Mouse (Mus musculus): ENCODE measurements around the gene Tnfrsf4. TPM values are rescaled to one million over a fixed set of nuclear protein-coding genes. Genes with fewer than 3 reads are reported as not detected.

Tnfrsf4 gene
- polyA plus RNA-seq, 1 experiment from 2014 or later: 4.9 TPM

DNA sequence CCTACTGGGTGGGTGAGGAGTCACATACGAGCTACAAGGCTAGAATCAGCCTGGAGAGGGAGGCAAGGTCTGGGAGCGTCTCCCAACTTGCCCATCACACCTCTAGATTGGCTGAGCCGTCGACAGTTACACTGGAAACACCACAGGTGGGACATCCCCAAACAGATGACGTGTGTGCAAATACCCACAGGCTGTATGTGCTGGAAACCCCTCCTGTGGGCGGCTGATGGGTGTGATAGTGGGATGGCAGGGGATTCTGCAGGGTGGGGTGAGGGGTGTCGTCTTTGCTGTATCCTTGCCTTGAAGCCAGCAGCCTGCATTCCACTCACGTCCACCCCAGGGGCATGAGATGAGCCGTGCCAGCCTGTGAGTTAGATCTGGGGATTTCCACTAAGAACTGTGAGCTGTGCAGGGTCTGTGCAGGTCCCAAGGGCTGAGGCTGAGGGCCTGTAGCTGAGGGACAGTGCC is 17.0 kb downstream of the Tnfrsf4 start:
- H3K4me1 ChIP-seq (ENCODE audit: insufficient read depth, low read depth, low read length): peaks cover 20% of the 10 kb centered on the region
- no peak for TF ChIP-seq EP300 (IDR thresholded peaks at IDR 0.05)
- peak; percentile 16; the same call in 1 of the 2 replicates for TF ChIP-seq CTCF (IDR thresholded peaks at IDR 0.05)
- no peak for ATAC-seq
- peak overlapping the region; percentile 50 for H3K4me3 ChIP-seq (ENCODE audit: low read depth, low read length)
- H3K27ac ChIP-seq (ENCODE audit: low read length): peak overlapping the region; percentile 88
- H3K27me3 ChIP-seq (replicated peaks; ENCODE audit: insufficient read depth, low read length): peaks cover 4% of the 10 kb centered on the region; the same call in 1 of the 2 replicates
- no peaks in the 10 kb centered on the region for H3K36me3 ChIP-seq (ENCODE audit: insufficient read depth, low read length)
- H3K4me2 ChIP-seq (replicated peaks; ENCODE audit: low read depth, low read length): peak overlapping the region; percentile 66
- no peaks in the 10 kb centered on the region for H3K9me3 ChIP-seq (ENCODE audit: low read length)
- WGBS: 50% methylated on average over 9 of the region's 9 CpGs
- H3K9ac ChIP-seq (replicated peaks; ENCODE audit: low read depth): peak overlapping the region; percentile 51
- no peak for DNase-seq (ENCODE audit: low spot score)

DNA sequence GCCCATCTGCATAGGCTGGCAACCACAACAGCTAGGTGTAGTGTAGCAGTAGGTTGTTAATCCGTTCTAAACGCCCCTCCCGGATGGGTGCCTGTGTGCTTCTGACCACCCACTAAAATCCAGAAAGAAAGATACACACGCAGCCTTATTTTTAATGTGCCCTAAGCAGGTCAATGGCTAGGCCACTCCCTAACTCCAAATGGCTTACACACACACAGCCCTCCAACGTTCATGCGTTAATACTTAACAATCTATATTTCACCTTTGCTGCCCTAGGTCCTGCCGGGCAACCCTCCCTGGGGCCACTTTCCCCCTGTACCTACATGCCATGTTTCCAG is 17.6 kb downstream of the Tnfrsf4 start:
- WGBS: 5% methylated on average over 7 of the region's 7 CpGs
- DNase-seq (ENCODE audit: low spot score) (no peak), ATAC-seq (peak; percentile 34)
- Histone ChIP-seq H3K9me3 (ENCODE audit: low read length) (no peaks in the 10 kb centered on the region), H3K4me1 (ENCODE audit: insufficient read depth, low read depth, low read length) (peaks cover 18% of the 10 kb centered on the region), H3K4me2 (replicated peaks; ENCODE audit: low read depth, low read length) (peak overlapping the region; percentile 66), H3K27ac (ENCODE audit: low read length) (peak overlapping the region; percentile 88), H3K9ac (replicated peaks; ENCODE audit: low read depth) (peak overlapping the region; percentile 51), H3K36me3 (ENCODE audit: insufficient read depth, low read length) (no peaks in the 10 kb centered on the region), H3K27me3 (replicated peaks; ENCODE audit: insufficient read depth, low read length) (peaks cover 4% of the 10 kb centered on the region; the same call in 1 of the 2 replicates), H3K4me3 (ENCODE audit: low read depth, low read length) (peak overlapping the region; percentile 50)
- TF ChIP-seq CTCF (IDR thresholded peaks at IDR 0.05) (no peak), EP300 (IDR thresholded peaks at IDR 0.05) (no peak)

DNA sequence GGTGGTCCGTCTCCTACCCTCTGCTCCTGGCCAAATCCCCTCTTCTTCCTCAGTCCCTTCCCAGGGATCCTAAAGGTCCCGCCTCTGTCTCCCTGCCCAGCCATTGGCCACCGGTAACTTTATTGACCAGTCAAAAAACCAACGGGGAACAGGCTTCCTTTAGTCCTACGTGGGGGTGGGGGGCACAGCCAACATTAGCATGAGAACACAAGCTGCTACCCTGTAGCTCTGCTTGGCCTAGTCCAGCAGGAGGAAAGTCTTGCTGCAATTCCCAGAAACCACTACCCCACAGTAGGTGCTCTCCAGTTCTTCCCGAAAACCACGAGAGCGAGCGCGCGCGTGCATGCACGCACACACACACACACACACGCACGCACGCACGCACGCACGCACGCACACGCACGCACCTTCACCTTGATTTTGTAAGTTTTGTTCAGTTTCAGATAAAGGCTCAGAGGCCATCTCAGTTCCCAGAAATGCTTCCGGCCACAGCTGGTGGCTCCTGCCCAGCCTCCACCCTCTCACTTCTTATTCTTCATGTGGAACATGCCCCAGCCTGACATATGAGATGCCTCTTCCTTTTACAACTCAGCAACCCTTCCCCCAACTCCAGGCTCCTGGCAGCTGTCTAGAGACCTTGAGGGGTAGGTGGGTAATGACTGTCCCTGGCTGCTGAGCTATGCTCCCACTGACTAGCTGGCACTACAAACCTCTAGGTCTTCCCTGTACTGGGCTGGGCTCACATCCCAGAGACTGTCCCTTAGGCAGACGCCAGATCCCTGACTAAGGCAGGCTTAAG is 18.1 kb downstream of the Tnfrsf4 start:
- H3K4me2 ChIP-seq (replicated peaks; ENCODE audit: low read depth, low read length): peak overlapping the region; percentile 66
- no peaks in the 10 kb centered on the region for H3K9me3 ChIP-seq (ENCODE audit: low read length)
- DNase-seq (ENCODE audit: low spot score) (peak; percentile 92), ATAC-seq (peak; percentile 91)
- peak overlapping the region; percentile 50 for H3K4me3 ChIP-seq (ENCODE audit: low read depth, low read length)
- peaks cover 4% of the 10 kb centered on the region; the same call in 1 of the 2 replicates for H3K27me3 ChIP-seq (replicated peaks; ENCODE audit: insufficient read depth, low read length)
- H3K9ac ChIP-seq (replicated peaks; ENCODE audit: low read depth): peak overlapping the region; percentile 51
- TF ChIP-seq CTCF (IDR thresholded peaks at IDR 0.05) (no peak), EP300 (IDR thresholded peaks at IDR 0.05) (no peak)
- H3K27ac ChIP-seq (ENCODE audit: low read length): peak overlapping the region; percentile 88
- peaks cover 17% of the 10 kb centered on the region for H3K4me1 ChIP-seq (ENCODE audit: insufficient read depth, low read depth, low read length)
- H3K36me3 ChIP-seq (ENCODE audit: insufficient read depth, low read length): no peaks in the 10 kb centered on the region
- WGBS: under 1% methylated on average over 15 of the region's 24 CpGs

DNA sequence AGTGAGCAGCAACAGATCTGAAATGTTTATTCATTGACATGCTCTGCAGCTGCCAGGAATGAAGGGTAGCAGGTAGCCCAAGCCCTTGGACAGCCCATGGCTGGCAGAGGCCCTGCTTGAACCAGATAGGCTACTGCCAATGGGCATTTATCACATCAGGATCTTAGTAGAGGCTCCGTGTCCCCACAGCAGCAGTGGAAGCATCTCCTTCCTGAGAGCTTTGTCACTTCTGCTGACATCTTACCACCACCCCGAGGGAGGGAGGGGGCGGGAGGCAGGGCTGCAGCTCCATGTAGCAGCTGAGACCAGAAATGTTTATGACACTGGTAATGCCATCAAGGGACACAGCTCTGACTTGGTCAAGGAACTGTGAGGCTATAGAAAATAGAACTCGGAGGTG is 19.2 kb downstream of the Tnfrsf4 start:
- peaks cover 4% of the 10 kb centered on the region; the same call in 1 of the 2 replicates for H3K27me3 ChIP-seq (replicated peaks; ENCODE audit: insufficient read depth, low read length)
- H3K36me3 ChIP-seq (ENCODE audit: insufficient read depth, low read length): no peaks in the 10 kb centered on the region
- no peaks in the 10 kb centered on the region for H3K9me3 ChIP-seq (ENCODE audit: low read length)
- H3K27ac ChIP-seq (ENCODE audit: low read length): peak overlapping the region; percentile 88; the same call in 1 of the 2 replicates
- H3K4me3 ChIP-seq (ENCODE audit: low read depth, low read length): no peak overlapping the region
- no peak overlapping the region for H3K9ac ChIP-seq (replicated peaks; ENCODE audit: low read depth)
- DNase-seq (ENCODE audit: low spot score) (no peak), ATAC-seq (no peak)
- H3K4me2 ChIP-seq (replicated peaks; ENCODE audit: low read depth, low read length): no peak overlapping the region
- H3K4me1 ChIP-seq (ENCODE audit: insufficient read depth, low read depth, low read length): peaks cover 17% of the 10 kb centered on the region
- 79% methylated on average over 4 of the region's 4 CpGs for WGBS
- TF ChIP-seq CTCF (IDR thresholded peaks at IDR 0.05): no peak
- TF ChIP-seq EP300 (IDR thresholded peaks at IDR 0.05): no peak

DNA sequence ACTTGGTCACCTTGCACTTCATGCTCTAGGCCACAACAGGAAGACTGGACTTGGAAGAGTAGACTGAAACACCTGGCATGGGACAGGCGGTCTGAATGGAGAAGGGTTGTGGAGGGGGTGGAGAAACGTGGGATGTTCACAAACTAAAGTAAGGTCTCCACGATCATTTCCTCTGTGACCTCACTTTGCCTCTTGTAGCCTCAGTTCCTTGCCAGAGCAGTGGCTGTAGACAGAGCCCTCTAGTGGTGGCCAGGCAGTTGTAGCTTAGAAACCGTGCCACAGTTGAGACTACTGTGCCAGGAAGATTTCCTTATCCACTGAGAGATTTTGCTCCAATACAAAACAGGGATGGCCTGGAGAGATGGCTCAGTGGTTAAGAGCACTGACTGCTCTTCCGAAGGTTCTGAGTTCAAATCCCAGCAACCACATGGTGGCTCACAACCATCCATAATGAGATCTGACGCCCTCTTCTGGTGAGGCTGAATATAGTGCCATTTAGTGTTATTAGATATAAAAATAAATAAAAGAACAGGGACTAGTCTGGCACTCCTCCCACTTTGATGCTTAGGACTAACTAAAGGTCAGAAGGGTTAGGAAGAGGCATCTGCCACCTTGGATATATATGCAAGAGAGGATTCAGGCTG is 20.0 kb downstream of the Tnfrsf4 start:
- 35% methylated on average over 6 of the region's 6 CpGs for WGBS
- no peaks in the 10 kb centered on the region for H3K9me3 ChIP-seq (ENCODE audit: low read length)
- ATAC-seq (peak; percentile 34; the same call in 1 of the 2 replicates), DNase-seq (ENCODE audit: low spot score) (peak; percentile 83)
- H3K27ac ChIP-seq (ENCODE audit: low read length): no peak overlapping the region
- H3K9ac ChIP-seq (replicated peaks; ENCODE audit: low read depth): no peak overlapping the region
- no peak for TF ChIP-seq EP300 (IDR thresholded peaks at IDR 0.05)
- peak; percentile 82 for TF ChIP-seq CTCF (IDR thresholded peaks at IDR 0.05)
- H3K4me1 ChIP-seq (ENCODE audit: insufficient read depth, low read depth, low read length): peaks cover 17% of the 10 kb centered on the region
- H3K4me3 ChIP-seq (ENCODE audit: low read depth, low read length): no peak overlapping the region
- H3K4me2 ChIP-seq (replicated peaks; ENCODE audit: low read depth, low read length): no peak overlapping the region
- H3K27me3 ChIP-seq (replicated peaks; ENCODE audit: insufficient read depth, low read length): peaks cover 4% of the 10 kb centered on the region; the same call in 1 of the 2 replicates
- no peaks in the 10 kb centered on the region for H3K36me3 ChIP-seq (ENCODE audit: insufficient read depth, low read length)

DNA sequence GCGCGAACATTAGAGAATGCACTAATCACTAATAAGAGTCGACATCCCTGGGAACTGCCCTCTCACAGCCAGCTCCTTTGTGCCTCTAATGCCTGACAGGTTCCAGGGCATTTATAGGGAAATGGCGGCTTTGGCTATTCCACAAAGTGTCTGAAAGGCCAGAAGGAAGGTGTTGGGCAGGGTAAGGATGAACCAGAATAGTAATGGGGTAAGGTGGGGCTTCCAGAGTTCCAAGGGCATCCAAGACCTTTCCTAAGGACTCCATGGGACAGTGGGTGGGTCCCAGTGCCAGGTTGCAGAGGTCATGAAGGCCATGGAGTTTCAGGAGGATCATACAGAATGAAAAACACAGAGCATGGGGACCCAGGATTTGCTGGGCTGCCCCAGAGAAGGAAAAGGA is 20.7 kb downstream of the Tnfrsf4 start:
- H3K9me3 ChIP-seq (ENCODE audit: low read length): no peaks in the 10 kb centered on the region
- H3K4me3 ChIP-seq (ENCODE audit: low read depth, low read length): no peak overlapping the region
- DNase-seq (ENCODE audit: low spot score) (no peak), ATAC-seq (no peak)
- no peak overlapping the region for H3K27ac ChIP-seq (ENCODE audit: low read length)
- WGBS: 63% methylated on average over 4 of the region's 4 CpGs
- H3K4me2 ChIP-seq (replicated peaks; ENCODE audit: low read depth, low read length): no peak overlapping the region
- H3K9ac ChIP-seq (replicated peaks; ENCODE audit: low read depth): no peak overlapping the region
- peaks cover 4% of the 10 kb centered on the region; the same call in 1 of the 2 replicates for H3K27me3 ChIP-seq (replicated peaks; ENCODE audit: insufficient read depth, low read length)
- H3K4me1 ChIP-seq (ENCODE audit: insufficient read depth, low read depth, low read length): peaks cover 17% of the 10 kb centered on the region
- no peak for TF ChIP-seq EP300 (IDR thresholded peaks at IDR 0.05)
- no peak for TF ChIP-seq CTCF (IDR thresholded peaks at IDR 0.05)
- H3K36me3 ChIP-seq (ENCODE audit: insufficient read depth, low read length): no peaks in the 10 kb centered on the region
